In genomic region chr2:181837372-181838292, GRCm38 (mm10) we compare ENCODE assay signal across 8 mouse cellular contexts. TPM values are rescaled to one million over a fixed set of nuclear protein-coding genes. Genes with fewer than 3 reads are reported as not detected.
A peak's percentile ranks its signal among the peaks of the same experiment; 100 is the strongest.
DNase-seq lines count a peak whose midpoint lies in the region; ATAC-seq and TF ChIP-seq lines count a peak whose summit lies in the region.

Gene Pcmtd2, plus strand, starts transcription at chr2:181837854.

- peak within 1 kb of the TSS; percentile 71 for H3K9ac ChIP-seq in embryonic facial prominence, embryonic 15.5 days
- H3K9ac ChIP-seq in limb, embryonic 14.5 days (ENCODE audit: low read depth, low read length, severe bottlenecking) = peak within 1 kb of the TSS; percentile 83
- peak within 1 kb of the TSS; percentile 83 for H3K9ac ChIP-seq in midbrain, postnatal 0 days (replicated peaks; ENCODE audit: low read length, poor library complexity, severe bottlenecking)

- under 1% methylated on average over 35 of the region's 35 CpGs for WGBS in bone marrow, adult 2 months
- under 1% methylated on average over 35 of the region's 35 CpGs for WGBS in embryonic facial prominence, embryonic 15.5 days
- under 1% methylated on average over 35 of the region's 35 CpGs for WGBS in limb, embryonic 14.5 days
- WGBS in midbrain, postnatal 0 days = under 1% methylated on average over 35 of the region's 35 CpGs

- H3K4me3 ChIP-seq in bone marrow, adult 2 months (replicated peaks; ENCODE audit: control insufficient read depth, low read depth, low read length) = peak within 1 kb of the TSS; percentile 86
- peak within 1 kb of the TSS; percentile 76 for H3K4me3 ChIP-seq in embryonic facial prominence, embryonic 15.5 days (replicated peaks)
- H3K4me3 ChIP-seq in limb, embryonic 14.5 days (replicated peaks; ENCODE audit: low read length) = peak within 1 kb of the TSS; percentile 76
- peak within 1 kb of the TSS; percentile 61 for H3K4me3 ChIP-seq in midbrain, postnatal 0 days (ENCODE audit: low read depth, low read length)

- no peaks in the 10 kb centered on the region; the same call in 1 of the 2 replicates for H3K4me1 ChIP-seq in bone marrow, adult 2 months (ENCODE audit: control insufficient read depth, insufficient read depth, low read length)
- H3K4me1 ChIP-seq in embryonic facial prominence, embryonic 15.5 days = peaks cover 12% of the 10 kb centered on the region
- peaks cover 2% of the 10 kb centered on the region; the same call in 1 of the 2 replicates for H3K4me1 ChIP-seq in limb, embryonic 14.5 days (ENCODE audit: control insufficient read depth, insufficient read depth, low read length)
- H3K4me1 ChIP-seq in midbrain, postnatal 0 days (ENCODE audit: insufficient read depth, low read length) = peaks cover 7% of the 10 kb centered on the region

- peak within 1 kb of the TSS; percentile 79 for H3K27ac ChIP-seq in bone marrow, adult 2 months (ENCODE audit: control insufficient read depth, insufficient read depth, low read depth, low read length, poor library complexity)
- H3K27ac ChIP-seq in embryonic facial prominence, embryonic 15.5 days (replicated peaks) = peak within 1 kb of the TSS; percentile 93
- H3K27ac ChIP-seq in limb, embryonic 14.5 days (replicated peaks; ENCODE audit: low read depth, low read length) = peak within 1 kb of the TSS; percentile 68
- peak within 1 kb of the TSS; percentile 72 for H3K27ac ChIP-seq in midbrain, postnatal 0 days (ENCODE audit: low read depth, low read length)

- H3K9me3 ChIP-seq in embryonic facial prominence, embryonic 15.5 days (replicated peaks) = no peaks in the 10 kb centered on the region
- no peaks in the 10 kb centered on the region for H3K9me3 ChIP-seq in limb, embryonic 14.5 days (ENCODE audit: control insufficient read depth, low read length)
- no peaks in the 10 kb centered on the region for H3K9me3 ChIP-seq in midbrain, postnatal 0 days (ENCODE audit: low read length)

- ATAC-seq in embryonic facial prominence, embryonic 15.5 days (ENCODE audit: insufficient number of reproducible peaks, low FRiP score, low TSS enrichment, low read depth) = peak; percentile 95
- peak; percentile 98 for ATAC-seq in limb, embryonic 14.5 days (ENCODE audit: low FRiP score, low read depth)
- peak; percentile 98 for ATAC-seq in midbrain, postnatal 0 days (ENCODE audit: low FRiP score)

- H3K27me3 ChIP-seq in embryonic facial prominence, embryonic 15.5 days = no peaks in the 10 kb centered on the region
- no peaks in the 10 kb centered on the region for H3K27me3 ChIP-seq in limb, embryonic 14.5 days (ENCODE audit: control insufficient read depth, insufficient read depth, low read length)
- H3K27me3 ChIP-seq in midbrain, postnatal 0 days (ENCODE audit: insufficient read depth, low read length) = no peaks in the 10 kb centered on the region

- TF ChIP-seq POLR2A in bone marrow, adult 2 months (IDR thresholded peaks at IDR 0.05; ENCODE audit: borderline replicate concordance, control insufficient read depth, low read depth, low read length) = peak; percentile 90
- peak; percentile 35; the same call in 1 of the 2 replicates for TF ChIP-seq POLR2A in limb, embryonic 14.5 days (IDR thresholded peaks at IDR 0.05; ENCODE audit: borderline replicate concordance, extremely low read depth, insufficient read depth, insufficient read length)

- peaks cover 7% of the 10 kb centered on the region; the same call in 1 of the 2 replicates for H3K36me3 ChIP-seq in embryonic facial prominence, embryonic 15.5 days
- peaks cover 8% of the 10 kb centered on the region for H3K36me3 ChIP-seq in limb, embryonic 14.5 days (ENCODE audit: control insufficient read depth, insufficient read depth, low read length)
- 0 out of 2 replicates have a peak, but pooled peaks cover 7% of the 10 kb centered on the region for H3K36me3 ChIP-seq in midbrain, postnatal 0 days (ENCODE audit: insufficient read depth, low read length)

- no peak for TF ChIP-seq CTCF in bone marrow, adult 2 months (IDR thresholded peaks at IDR 0.05; ENCODE audit: control insufficient read depth, insufficient read depth, low read length)
- no peak; the same call in 1 of the 2 replicates for TF ChIP-seq CTCF in midbrain, postnatal 0 days (IDR thresholded peaks at IDR 0.05)

- DNase-seq in 416B (ENCODE audit: low read depth) = peak; percentile 91
- DNase-seq in heart, adult 8-10 months (ENCODE audit: low spot score) = peak; percentile 96
- peak; percentile 95 for DNase-seq in kidney, adult 9 months
- DNase-seq in limb, embryonic 14.5 days (ENCODE audit: low spot score) = peak; percentile 96
- DNase-seq in midbrain, postnatal 0 days (ENCODE audit: low spot score) = peak; percentile 97
- DNase-seq in spleen, postnatal 14 days (ENCODE audit: low spot score in 2 of 2) = peak; percentile 83 to 85

- peak within 1 kb of the TSS; percentile 60 for H3K4me2 ChIP-seq in embryonic facial prominence, embryonic 15.5 days (replicated peaks)
- peak within 1 kb of the TSS; percentile 76 for H3K4me2 ChIP-seq in limb, embryonic 14.5 days (replicated peaks; ENCODE audit: low read depth, low read length, severe bottlenecking)
- H3K4me2 ChIP-seq in midbrain, postnatal 0 days (ENCODE audit: low read depth, low read length, poor library complexity, severe bottlenecking) = peak within 1 kb of the TSS; percentile 72

RNA-seq across cellular contexts. Expression of gene Pcmtd2, which starts in this region (rescaled TPM):
- 9.9 and 11.2 TPM in 2 replicates for polyA plus RNA-seq in bone marrow, adult 2 months (2011; ENCODE audit: insufficient read depth, insufficient read length, low replicate concordance, missing spikeins)
- polyA plus RNA-seq in embryonic facial prominence, embryonic 15.5 days (2015; fragmentation: Nextera tagmentation; extraction: Ambion mirVana) = 34.8 and 36.8 TPM in 2 replicates
- total RNA-seq in heart, adult 8-10 months (2022) = 10 to 100 TPM; 41.6 to 72.3 (median 48.5) TPM
- polyA plus RNA-seq in limb, embryonic 14.5 days (2012; rRNA removed) = 39.1 and 39.2 TPM in 2 replicates
- polyA plus RNA-seq in limb, embryonic 14.5 days (2014; fragmentation: Nextera tagmentation; extraction: Ambion mirVana) = 29.4 and 33.4 TPM in 2 replicates
- total RNA-seq in midbrain, postnatal 0 days (2014; rRNA removed) = 28.9 and 37.4 TPM in 2 replicates
- polyA plus RNA-seq in midbrain, postnatal 0 days (2015; fragmentation: Nextera tagmentation; extraction: Ambion mirVana) = 21.6 and 22.5 TPM in 2 replicates

Comparison
In these comparisons a context has a peak if more than half of its experiments do, and no peak if none do; other contexts are left out.
1. Peak in every context shown above with its lines: DNase-seq, ATAC-seq, H3K4me3 ChIP-seq and H3K27ac ChIP-seq.